Mouse (Mus musculus) bone marrow macrophage, adult 2 months (primary cell): Measurements from ENCODE around the gene Apool.
"Not testable (repeated sequence)": the region's sequence is repeated elsewhere in the genome, so short reads cannot be mapped to it uniquely, and the experiment has no call there.

Source experiments
- CTCF ChIP-seq: IDR thresholded peaks from 2 replicates; pipeline ENCODE4 v1.5.1; 2012; ENCODE audit warnings: low read depth, mild to moderate bottlenecking, low read length, moderate library complexity
- POLR2A ChIP-seq: IDR thresholded peaks from 2 replicates; pipeline ENCODE4 v1.6.1; 2012; ENCODE audit warnings: mild to moderate bottlenecking, low read depth, low read length, borderline replicate concordance

- TF ChIP-seq CTCF, POLR2A: not testable (repeated sequence)
Observed at GRCm38 (mm10) chrX:112370577-112371410, 59.7 kb downstream of the Apool start.
